Comparison of ENCODE assay signal across 30 mouse cellular contexts in the genomic region with DNA sequence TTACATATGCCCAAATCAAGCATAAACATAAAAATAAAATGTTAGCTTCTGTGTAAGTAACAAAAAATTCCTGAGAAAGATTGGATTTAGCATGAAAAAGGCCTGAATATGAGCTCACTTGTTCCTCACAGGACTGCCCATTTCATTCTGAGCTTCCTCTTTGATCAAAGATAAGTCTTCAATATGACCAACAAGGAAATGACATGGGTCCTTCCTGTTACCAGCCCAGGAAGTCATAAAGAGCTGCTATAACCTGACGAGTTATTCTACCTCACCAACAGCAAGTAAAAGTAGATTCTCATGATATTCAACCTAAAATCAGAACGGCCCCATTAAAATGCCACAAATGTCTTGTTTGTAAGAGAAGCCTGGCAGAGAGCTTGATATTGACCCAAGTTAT. TPM values are rescaled to one million over a fixed set of nuclear protein-coding genes. Genes with fewer than 3 reads are reported as not detected.
A peak's percentile ranks its signal among the peaks of the same experiment; 100 is the strongest.
DNase-seq lines count a peak whose midpoint lies in the region; ATAC-seq and TF ChIP-seq lines count a peak whose summit lies in the region.
"Had no signal": no experiment of that assay in that cellular context is flagged by ENCODE, and none has a peak within 500 bp of the region (broad histone marks: within the 10 kb centered on the region; RNA-seq: fewer than 3 reads in every experiment).

No protein-coding gene starts in this region.

- no peaks in the 10 kb centered on the region for H3K79me2 ChIP-seq in MEL (ENCODE audit: control insufficient read depth, insufficient read depth, low read length, poor library complexity)

- TF ChIP-seq CTCF in MEL (IDR thresholded peaks at IDR 0.05 in 2 of 3, conservative IDR thresholded peaks at IDR 0.05 in 1 of 3; ENCODE audit: control insufficient read depth in 1 of 3, insufficient read depth in 1 of 3, low read depth in 2 of 3, low read length in 3 of 3, poor library complexity in 1 of 3, severe bottlenecking in 1 of 3), result no peak
- TF ChIP-seq CTCF in bone marrow macrophage, adult 2 months (IDR thresholded peaks at IDR 0.05; ENCODE audit: low read depth, low read length), result no peak

- DNase-seq in 416B (ENCODE audit: low read depth) (peak; percentile 82), MEL (ENCODE audit: low read depth, low spot score) (peak; percentile 49)
- DNase-seq in induced T-regulatory cell, adult 2 months (ENCODE audit: low read depth), result peak; percentile 31
- no peak for DNase-seq in ovary, adult 18-20 months (ENCODE audit: low spot score)
- DNase-seq: adrenal gland, adult 8-10 months; adrenal gland, postnatal 25 days; cerebellum, adult 11 months; cerebellum, adult 2 months; cerebellum, adult 9-11 months; cerebellum, postnatal 25 days; embryo, embryonic 11 days; gastrocnemius, postnatal 10 days; heart, adult 18-20 months; heart, postnatal 14 days; heart, postnatal 4 days; kidney, adult 2 months had no signal

- no peak for TF ChIP-seq RAD21 in MEL (IDR thresholded peaks at IDR 0.05; ENCODE audit: low read depth, low read length)

- no peak overlapping the region for H3K4me3 ChIP-seq in MEL (ENCODE audit: control insufficient read depth in 1 of 2, insufficient read depth in 1 of 2, low read depth in 2 of 2, low read length in 2 of 2)
- no peak overlapping the region for H3K4me3 ChIP-seq in bone marrow macrophage, adult 2 months (ENCODE audit: insufficient read depth, low read length)
- no peak overlapping the region for H3K4me3 ChIP-seq in heart, embryonic 12.5 days
- H3K4me3 ChIP-seq: embryonic facial prominence, embryonic 10.5 days; embryonic facial prominence, embryonic 13.5 days; erythroblast, embryonic 14.5 days; forebrain, embryonic 12.5 days; forebrain, embryonic 15.5 days; heart, embryonic 13.5 days; hindbrain, embryonic 12.5 days; hindbrain, embryonic 15.5 days had no signal

- no peak overlapping the region for H3K4me2 ChIP-seq in heart, embryonic 12.5 days
- H3K4me2 ChIP-seq: embryonic facial prominence, embryonic 13.5 days; forebrain, embryonic 12.5 days; forebrain, embryonic 15.5 days; heart, embryonic 13.5 days; hindbrain, embryonic 12.5 days; hindbrain, embryonic 15.5 days had no signal

- no peaks in the 10 kb centered on the region for H3K9me3 ChIP-seq in MEL (replicated peaks; ENCODE audit: insufficient read depth, low read length)
- no peaks in the 10 kb centered on the region for H3K9me3 ChIP-seq in heart, embryonic 12.5 days (replicated peaks)
- H3K9me3 ChIP-seq: embryonic facial prominence, embryonic 10.5 days; embryonic facial prominence, embryonic 13.5 days; forebrain, embryonic 12.5 days; forebrain, embryonic 15.5 days; heart, embryonic 13.5 days; hindbrain, embryonic 12.5 days; hindbrain, embryonic 15.5 days had no signal

- no peak overlapping the region for H3K27ac ChIP-seq in MEL (ENCODE audit: control insufficient read depth, low read depth, low read length)
- 0 out of 2 replicates have a peak overlapping the region, but pooled peaks have one; percentile 38 for H3K27ac ChIP-seq in bone marrow macrophage, adult 2 months (ENCODE audit: insufficient read depth, low read depth, low read length)
- H3K27ac ChIP-seq in heart, embryonic 12.5 days (ENCODE audit: poor library complexity, severe bottlenecking), result no peak overlapping the region
- H3K27ac ChIP-seq: embryonic facial prominence, embryonic 10.5 days; embryonic facial prominence, embryonic 13.5 days; forebrain, embryonic 12.5 days; forebrain, embryonic 15.5 days; heart, embryonic 13.5 days; hindbrain, embryonic 12.5 days; hindbrain, embryonic 15.5 days had no signal

- no peak for TF ChIP-seq POLR2A in MEL (IDR thresholded peaks at IDR 0.05; ENCODE audit: control insufficient read depth in 1 of 2, insufficient read depth in 1 of 2, low read depth in 1 of 2, low read length in 2 of 2, poor library complexity in 1 of 2)
- no peak for TF ChIP-seq POLR2A in bone marrow macrophage, adult 2 months (IDR thresholded peaks at IDR 0.05; ENCODE audit: borderline replicate concordance, low read depth, low read length)

- ATAC-seq in frontal cortex, adult (ENCODE audit: low TSS enrichment), result no peak
- no peak for ATAC-seq in heart, embryonic 12.5 days (ENCODE audit: insufficient number of reproducible peaks, low FRiP score)
- ATAC-seq: forebrain, embryonic 15.5 days; intestine, embryonic 16.5 days; Patski had no signal

- H3K27me3 ChIP-seq in MEL (ENCODE audit: control insufficient read depth in 1 of 2, insufficient read depth in 2 of 2, low read length in 2 of 2), result no peaks in the 10 kb centered on the region
- H3K27me3 ChIP-seq in heart, embryonic 12.5 days (replicated peaks), result no peaks in the 10 kb centered on the region
- H3K27me3 ChIP-seq: embryonic facial prominence, embryonic 13.5 days; forebrain, embryonic 12.5 days; forebrain, embryonic 15.5 days; heart, embryonic 13.5 days; hindbrain, embryonic 12.5 days; hindbrain, embryonic 15.5 days; Patski had no signal

- no peak overlapping the region for H3K9ac ChIP-seq in MEL (ENCODE audit: control insufficient read depth, low read depth, low read length, poor library complexity, severe bottlenecking)
- H3K9ac ChIP-seq in heart, embryonic 12.5 days, result no peak overlapping the region
- H3K9ac ChIP-seq: embryonic facial prominence, embryonic 13.5 days; forebrain, embryonic 12.5 days; forebrain, embryonic 15.5 days; heart, embryonic 13.5 days; hindbrain, embryonic 12.5 days; hindbrain, embryonic 15.5 days had no signal

- H3K4me1 ChIP-seq in MEL (ENCODE audit: control insufficient read depth in 1 of 2, insufficient read depth in 2 of 2, low read length in 2 of 2), result peaks cover 0 to 4% of the 10 kb centered on the region in 2 experiments; a peak in 1 of 4 replicates
- peaks cover 9% of the 10 kb centered on the region for H3K4me1 ChIP-seq in bone marrow macrophage, adult 2 months (ENCODE audit: control insufficient read depth, insufficient read depth, low read length)
- no peaks in the 10 kb centered on the region for H3K4me1 ChIP-seq in heart, embryonic 12.5 days (replicated peaks)
- H3K4me1 ChIP-seq: embryonic facial prominence, embryonic 10.5 days; embryonic facial prominence, embryonic 13.5 days; forebrain, embryonic 12.5 days; forebrain, embryonic 15.5 days; hindbrain, embryonic 12.5 days; hindbrain, embryonic 15.5 days had no signal

- WGBS in heart, embryonic 12.5 days, result 84% methylated on average over 2 of the region's 2 CpGs

- peaks cover 5 to 38% of the 10 kb centered on the region in 2 experiments; a peak in 3 of 4 replicates for H3K36me3 ChIP-seq in MEL (ENCODE audit: control insufficient read depth in 1 of 2, insufficient read depth in 2 of 2, low read length in 2 of 2)
- peaks cover 92% of the 10 kb centered on the region for H3K36me3 ChIP-seq in heart, embryonic 12.5 days

- no peak for TF ChIP-seq EP300 in MEL (IDR thresholded peaks at IDR 0.05; ENCODE audit: low read depth in 1 of 2, low read length in 2 of 2)

TF ChIP-seq in MEL, 35 proteins besides CTCF, POLR2A, EP300 and RAD21:
- TF ChIP-seq MAX (IDR thresholded peaks at IDR 0.05; ENCODE audit: low read length) (no peak), JUND (IDR thresholded peaks at IDR 0.05; ENCODE audit: low read depth, low read length) (no peak), MYB (IDR thresholded peaks at IDR 0.05; ENCODE audit: low read depth, low read length) (no peak), MXI1 (IDR thresholded peaks at IDR 0.05; ENCODE audit: low read depth, low read length) (no peak), HCFC1 (IDR thresholded peaks at IDR 0.05; ENCODE audit: low read depth, low read length) (no peak), CHD2 (IDR thresholded peaks at IDR 0.05; ENCODE audit: low read length) (no peak), ZC3H11A (IDR thresholded peaks at IDR 0.05; ENCODE audit: low read depth, low read length) (no peak), USF1 (IDR thresholded peaks at IDR 0.05; ENCODE audit: low read depth, low read length) (no peak), ZNF384 (IDR thresholded peaks at IDR 0.05; ENCODE audit: low read depth, low read length) (no peak), TAL1 (IDR thresholded peaks at IDR 0.05; ENCODE audit: low read length) (no peak), MEF2A (IDR thresholded peaks at IDR 0.05; ENCODE audit: extremely low read depth, insufficient replicate concordance, low read depth, low read length, poor library complexity, severe bottlenecking) (no peak), E2F4 (IDR thresholded peaks at IDR 0.05; ENCODE audit: borderline replicate concordance, low read depth, low read length) (no peak)

RNA-seq across cellular contexts. Expression of a gene that starts 56.9 kb away (rescaled TPM):
- total RNA-seq in MEL (2012; rRNA removed), result not detected in 2 replicates
- not detected for polyA plus RNA-seq in MEL (2012; ENCODE audit: insufficient read depth in 1 of 2, insufficient read length in 2 of 2, low read depth in 1 of 2, low replicate concordance in 2 of 2, missing spikeins in 1 of 2)
- polyA plus RNA-seq in bone marrow macrophage, adult 2 months (2012; ENCODE audit: insufficient read depth, insufficient read length, missing spikeins), result not detected in 2 replicates
- polyA plus RNA-seq in heart, embryonic 12.5 days (2016; fragmentation: Nextera tagmentation; extraction: Ambion mirVana), result 8.1 and 8.5 TPM in 2 replicates
- total RNA-seq: heart, adult 18-20 months; heart, postnatal 14 days had no signal
- polyA plus RNA-seq: C2C12; erythroblast, embryonic 14.5 days; Patski had no signal
